Mouse (Mus musculus) neutrophil, adult 5-6 weeks (primary cell): ENCODE results near the gene Siah2. TPM values are rescaled to one million over a fixed set of nuclear protein-coding genes. Genes with fewer than 3 reads are reported as not detected.

Experiments
- ATAC-seq: fragments of 151-379, 151-347 bp; 2 replicates; pipeline ENCODE4 v1.8.0; 2017; ENCODE audit warnings: mild to moderate bottlenecking, moderate TSS enrichment; ENCODE audit not compliant: insufficient number of reproducible peaks, poor library complexity, low FRiP score, severe bottlenecking; ENCODE audit errors: extremely low read depth
- total RNA-seq: library from RNA; stranded (forward); fragments of 200-1000 nt; gene quantifications from 2 replicates; pipeline ENCODE4 v1.2.3, GENCODE M21; 2017

Gene Siah2
- total RNA-seq = 12.7 and 14.7 TPM in 2 replicates

GRCm38 (mm10) chr3:58691997-58692721 is at the start of gene Siah2:
Gene Siah2 (minus strand): TSS chr3:58692400.
- ATAC-seq = peak; percentile 84

- no peak for ATAC-seq
Measured at GRCm38 (mm10) chr3:58739536-58739935, 47.3 kb upstream of the Siah2 start.

DNA sequence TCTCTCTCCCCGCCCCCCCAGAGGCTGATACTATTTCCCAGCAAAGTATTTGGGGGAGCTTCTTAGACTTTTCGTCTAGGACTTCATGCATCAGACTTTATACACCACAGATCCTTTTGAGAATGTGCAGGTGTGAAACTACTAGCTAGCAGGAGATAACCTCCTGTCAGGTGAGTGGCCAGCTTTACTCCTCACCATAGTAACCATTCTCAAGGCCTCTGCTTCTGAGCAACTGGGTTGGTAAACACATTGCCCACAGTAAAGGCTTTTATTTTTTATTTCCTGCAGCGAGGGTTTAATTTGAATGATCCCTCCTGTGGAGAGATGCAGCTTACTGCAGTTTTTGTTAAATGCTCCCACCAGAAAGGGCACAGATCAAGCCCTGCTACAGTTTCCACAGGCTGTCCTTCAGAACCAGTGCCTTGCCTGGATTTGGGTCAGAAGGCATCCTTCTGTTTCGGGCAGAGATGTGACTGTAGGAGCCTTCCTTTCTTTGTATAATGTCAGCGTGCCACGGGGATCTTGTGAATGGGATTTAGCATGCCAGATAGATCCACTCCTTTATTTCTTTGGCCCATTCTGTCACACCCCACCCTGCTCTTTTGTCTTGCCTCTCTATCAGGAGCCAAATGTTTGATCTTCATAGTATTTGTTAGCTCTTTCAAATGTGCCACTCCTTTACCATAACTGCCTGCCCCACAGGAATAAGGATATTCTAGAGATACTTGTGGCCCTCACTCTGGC is 46.3 kb upstream of the Siah2 start:
- ATAC-seq = no peak

DNA sequence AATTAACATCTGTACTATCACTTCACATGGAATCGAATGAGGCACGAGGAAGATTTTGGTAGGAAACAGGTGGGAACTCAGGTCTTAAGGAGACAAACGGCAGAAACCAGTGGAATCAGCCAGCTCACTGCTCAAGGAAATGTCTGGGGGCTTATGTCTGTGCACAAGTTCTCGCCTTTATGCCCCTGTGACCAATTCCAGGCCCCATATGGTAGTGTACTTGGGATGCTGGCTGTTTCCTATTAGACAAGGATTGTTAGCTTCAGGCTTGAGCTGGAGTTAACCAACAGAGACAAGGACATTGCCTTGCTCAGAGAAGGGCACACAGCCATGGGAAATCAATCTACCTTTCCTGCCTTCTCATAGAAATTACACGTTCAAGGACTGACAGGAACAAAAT is 39.3 kb upstream of the Siah2 start:
- no peak for ATAC-seq

DNA sequence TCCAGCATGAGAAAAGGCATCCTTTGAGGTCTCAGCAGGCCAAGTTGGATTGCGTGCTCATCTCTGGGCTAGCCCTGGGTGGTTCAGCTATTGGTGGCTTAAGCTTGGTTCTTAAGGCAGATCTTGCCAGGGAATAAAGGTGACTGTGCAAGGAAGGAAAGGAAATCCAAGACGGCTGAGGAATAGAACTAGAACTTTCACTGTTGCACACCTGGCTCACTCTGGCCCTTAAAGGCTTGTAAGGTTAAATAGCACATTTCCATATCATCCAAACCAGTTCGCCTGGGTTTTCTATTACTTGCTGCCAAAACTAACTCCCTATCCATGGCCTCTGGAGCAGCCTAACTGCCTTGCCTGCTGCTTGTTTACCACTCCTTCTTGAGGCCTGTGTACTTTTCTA is 38.4 kb upstream of the Siah2 start:
- no peak for ATAC-seq

GRCm38 (mm10) chr3:58729549-58729948 is 37.3 kb upstream of the Siah2 start:
- ATAC-seq = no peak

DNA sequence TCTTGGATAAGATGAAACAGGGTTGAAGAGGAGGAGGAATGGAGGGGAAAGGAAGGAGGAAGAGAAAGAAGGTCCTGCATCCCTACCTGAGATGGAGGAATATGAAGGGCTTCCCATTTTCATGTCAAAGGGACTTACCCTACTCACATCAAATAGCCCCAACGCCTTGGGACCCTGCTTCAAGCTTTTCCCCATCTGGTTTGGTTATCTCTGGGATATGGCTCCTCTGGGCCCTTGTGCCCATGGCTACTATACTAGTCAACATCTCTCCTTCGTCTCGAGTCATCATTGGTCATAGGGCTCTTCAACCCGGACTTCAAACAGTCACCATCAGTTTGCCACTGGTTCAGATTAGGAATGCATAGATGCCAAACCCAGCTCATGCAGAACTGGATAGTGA is 35.4 kb upstream of the Siah2 start:
- no peak for ATAC-seq

DNA sequence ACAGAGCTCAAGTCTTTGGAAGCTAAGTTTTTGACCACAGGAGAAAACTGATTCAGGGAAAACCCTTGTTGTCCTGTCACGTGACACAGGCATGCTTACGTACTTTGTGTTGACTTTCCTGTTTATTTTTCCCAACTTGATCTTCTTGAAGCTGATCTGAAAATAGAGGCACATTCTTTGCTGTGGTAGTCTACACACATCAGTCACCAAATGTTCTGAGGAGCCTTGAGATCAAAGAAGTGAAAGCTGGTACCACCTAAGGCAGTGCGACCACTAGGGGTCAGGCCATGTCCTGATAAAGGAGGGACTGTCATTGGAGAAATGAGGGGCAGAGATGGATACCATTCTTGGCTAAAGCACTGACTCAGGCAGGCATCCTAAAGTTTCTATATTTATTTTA is 34.8 kb upstream of the Siah2 start:
- no peak for ATAC-seq

GRCm38 (mm10) chr3:58726374-58726773 is 34.2 kb upstream of the Siah2 start:
- ATAC-seq = no peak

DNA sequence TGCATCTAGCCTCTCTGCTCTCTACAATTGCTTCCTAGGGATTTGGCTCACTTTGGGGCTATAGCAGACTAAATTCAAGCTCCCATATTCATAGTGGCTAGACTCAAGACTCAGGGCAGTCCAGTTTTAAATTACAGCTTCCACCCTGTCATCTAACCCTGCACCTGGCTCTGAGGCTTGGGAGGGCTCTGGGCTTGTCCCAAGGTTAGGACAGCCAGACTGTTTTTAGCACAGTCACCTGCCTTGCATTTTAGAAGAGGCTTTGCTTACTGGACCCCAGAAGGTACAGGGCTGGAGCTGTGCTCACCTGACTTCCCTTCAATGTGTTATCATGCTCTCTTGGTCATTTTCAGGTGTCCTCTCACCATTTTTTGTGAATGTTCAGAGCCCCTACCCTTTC is 32.6 kb upstream of the Siah2 start:
- ATAC-seq = no peak

- no peak for ATAC-seq
Measured at GRCm38 (mm10) chr3:58723656-58724055, 31.5 kb upstream of the Siah2 start.

- ATAC-seq = no peak
Measured at GRCm38 (mm10) chr3:58719461-58720230, 27.4 kb upstream of the Siah2 start.

DNA sequence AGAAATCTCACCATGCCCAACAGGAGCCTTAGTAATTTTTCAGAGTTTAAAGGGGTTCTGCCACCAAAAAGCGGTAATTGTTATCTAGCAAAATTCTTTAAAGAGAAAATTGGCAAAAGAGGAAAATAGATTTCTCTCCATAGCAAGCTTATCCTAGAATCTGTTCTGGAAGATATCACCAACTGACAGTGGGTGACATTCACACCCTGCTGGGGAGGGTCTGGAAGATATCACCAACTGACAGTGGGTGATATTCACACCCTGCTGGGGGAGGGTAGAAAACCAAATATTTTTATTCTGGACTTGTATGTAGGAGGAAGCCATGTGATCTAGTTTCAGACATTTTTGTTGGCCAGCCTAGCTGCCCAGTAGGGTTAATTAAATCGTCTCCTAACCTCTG is 24.5 kb upstream of the Siah2 start:
- no peak for ATAC-seq

- no peak for ATAC-seq
Measured at GRCm38 (mm10) chr3:58714767-58715166, 22.6 kb upstream of the Siah2 start.

- ATAC-seq = no peak
Measured at GRCm38 (mm10) chr3:58714034-58714433, 21.8 kb upstream of the Siah2 start.

- ATAC-seq = no peak
Measured at GRCm38 (mm10) chr3:58713191-58713590, 21.0 kb upstream of the Siah2 start.

DNA sequence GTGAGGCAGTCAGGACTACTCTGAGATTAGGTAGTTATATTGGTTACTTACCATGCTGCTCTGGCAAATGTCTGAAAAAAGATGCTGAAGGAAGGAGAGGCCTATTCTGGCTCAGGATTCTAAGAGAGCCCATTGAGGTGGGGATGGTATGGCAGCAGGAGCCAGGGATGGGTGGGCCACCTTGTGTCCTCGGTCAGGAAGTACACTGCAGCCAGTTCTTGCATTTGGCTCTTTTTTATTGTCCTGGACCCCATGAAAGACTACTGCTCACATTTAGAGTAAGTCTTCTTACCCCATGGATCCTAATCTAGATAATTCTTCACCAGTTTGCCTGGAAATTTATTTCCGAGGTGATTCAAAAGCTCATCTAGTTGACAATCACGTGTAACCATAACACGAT is 12.3 kb upstream of the Siah2 start:
- no peak for ATAC-seq

- no peak for ATAC-seq
Measured at GRCm38 (mm10) chr3:58703748-58704147, 11.5 kb upstream of the Siah2 start.

DNA sequence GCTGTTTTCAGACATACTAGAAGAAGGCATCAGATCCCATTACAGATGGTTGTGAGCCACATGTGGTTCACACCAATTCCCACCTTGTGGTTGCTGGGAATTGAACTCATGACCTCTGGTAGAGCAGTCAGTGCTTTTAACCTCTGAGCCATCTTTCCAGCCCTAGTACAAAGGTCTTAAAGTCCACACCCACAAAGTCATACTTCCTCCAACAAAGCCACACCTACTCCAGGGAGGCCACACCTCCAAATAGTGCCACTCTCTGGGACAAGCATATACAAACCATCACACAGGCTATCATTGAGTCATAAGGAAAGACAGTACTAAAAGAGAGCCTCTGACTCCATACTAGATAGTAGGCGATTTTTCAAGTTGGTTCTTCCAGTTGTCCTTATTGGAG is 10.1 kb upstream of the Siah2 start:
- ATAC-seq = no peak

DNA sequence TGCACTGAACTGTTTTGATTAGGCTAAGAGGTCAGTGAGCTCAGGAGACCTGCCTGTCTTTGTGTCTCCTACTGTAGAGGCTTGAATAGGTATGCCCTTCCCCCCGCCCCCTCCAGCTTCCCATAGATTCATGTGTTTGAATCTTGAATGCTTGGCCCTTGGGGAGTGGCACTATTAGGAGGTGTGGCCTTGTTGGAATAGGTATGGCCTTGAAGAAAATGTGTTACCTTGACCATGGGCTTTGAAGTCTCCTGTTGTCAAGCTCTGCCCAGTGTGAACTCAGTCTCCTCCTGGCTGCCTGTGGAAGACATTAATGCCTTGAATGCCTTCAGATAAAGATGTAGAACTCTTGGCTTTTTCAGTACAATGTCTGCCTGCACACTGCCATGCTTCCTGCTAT is 9.2 kb upstream of the Siah2 start:
- ATAC-seq = no peak
